In genomic region chrX:12003539-12003938, GRCm38 (mm10) we compare ENCODE assay signal across 12 mouse cellular contexts.
DNase-seq lines count a peak whose midpoint lies in the region; ATAC-seq and TF ChIP-seq lines count a peak whose summit lies in the region.
"Had no signal": no experiment of that assay in that cellular context is flagged by ENCODE, and none has a peak within 500 bp of the region (broad histone marks: within the 10 kb centered on the region; RNA-seq: fewer than 3 reads in every experiment).

No protein-coding gene starts in this region.

- TF ChIP-seq CTCF in lung, embryonic 14.5 days (IDR thresholded peaks at IDR 0.05; ENCODE audit: low read depth): no peak

- peak; percentile 48 for DNase-seq in lung, embryonic 14.5 days
- no peak for DNase-seq in lung, postnatal 25 days (ENCODE audit: low spot score)
- DNase-seq in c-Kit-positive CD71-positive TER-119-positive erythroid progenitor cells, embryonic 14.5 days (ENCODE audit: low spot score): peak; percentile 71
- DNase-seq in kidney, postnatal 10 days: no peak
- no peak for DNase-seq in kidney, postnatal 14 days
- DNase-seq: cerebellum, adult 9-10 months; gastrocnemius, postnatal 14 days; layer of hippocampus, adult 9-11 months had no signal

- no peaks in the 10 kb centered on the region for H3K36me3 ChIP-seq in lung, embryonic 14.5 days (ENCODE audit: insufficient read depth)
- peaks cover 5% of the 10 kb centered on the region for H3K36me3 ChIP-seq in erythroblast, embryonic 14.5 days (ENCODE audit: control insufficient read depth)
- no peaks in the 10 kb centered on the region for H3K36me3 ChIP-seq in liver, embryonic 16.5 days (ENCODE audit: control insufficient read depth, insufficient read depth)

- H3K4me1 ChIP-seq in lung, embryonic 14.5 days (ENCODE audit: insufficient read depth): peaks cover 14% of the 10 kb centered on the region
- H3K4me1 ChIP-seq in erythroblast, embryonic 14.5 days (ENCODE audit: control insufficient read depth): peaks cover 94% of the 10 kb centered on the region
- H3K4me1 ChIP-seq in liver, embryonic 16.5 days (ENCODE audit: control insufficient read depth, low read depth, low read length): peaks cover 53% of the 10 kb centered on the region

- no peak for ATAC-seq in lung, embryonic 14.5 days (ENCODE audit: insufficient read depth)
- ATAC-seq in liver, embryonic 16.5 days (ENCODE audit: low read depth): peak; percentile 39
- ATAC-seq: lung, postnatal 0 days had no signal

- peak overlapping the region; percentile 37 for H3K4me2 ChIP-seq in lung, embryonic 14.5 days
- peak overlapping the region; percentile 65 for H3K4me2 ChIP-seq in liver, embryonic 16.5 days (ENCODE audit: low read depth, low read length)

- peak overlapping the region; percentile 93 for H3K27ac ChIP-seq in lung, embryonic 14.5 days (ENCODE audit: low read depth)
- peak overlapping the region; percentile 94 for H3K27ac ChIP-seq in liver, embryonic 16.5 days (ENCODE audit: low read length)

- H3K9ac ChIP-seq in lung, embryonic 14.5 days: no peak overlapping the region
- peak overlapping the region; percentile 65 for H3K9ac ChIP-seq in liver, embryonic 16.5 days (ENCODE audit: low read depth, low read length)

- WGBS in lung, embryonic 14.5 days: 0% methylated on average over 1 of the region's 1 CpGs
- WGBS in liver, embryonic 16.5 days (ENCODE audit: insufficient replicate concordance): 6% methylated on average over 1 of the region's 1 CpGs

- H3K4me3 ChIP-seq in lung, embryonic 14.5 days (ENCODE audit: low read depth, low read length): no peak overlapping the region
- peak overlapping the region; percentile 67 for H3K4me3 ChIP-seq in erythroblast, embryonic 14.5 days (replicated peaks)
- peak overlapping the region; percentile 53 for H3K4me3 ChIP-seq in liver, embryonic 16.5 days (ENCODE audit: low read depth, low read length)
- H3K4me3 ChIP-seq: myocyte had no signal

- peaks cover 25% of the 10 kb centered on the region; the same call in 1 of the 2 replicates for H3K27me3 ChIP-seq in lung, embryonic 14.5 days (ENCODE audit: insufficient read depth, low read length)
- peaks cover 54% of the 10 kb centered on the region for H3K27me3 ChIP-seq in erythroblast, embryonic 14.5 days (ENCODE audit: control insufficient read depth)
- H3K27me3 ChIP-seq in liver, embryonic 16.5 days (ENCODE audit: control insufficient read depth, insufficient read depth, low read depth, low read length): peaks cover 35% of the 10 kb centered on the region

- no peaks in the 10 kb centered on the region for H3K9me3 ChIP-seq in lung, embryonic 14.5 days (ENCODE audit: low read depth, low read length)
- H3K9me3 ChIP-seq in erythroblast, embryonic 14.5 days (ENCODE audit: control insufficient read depth, low read length): no peaks in the 10 kb centered on the region
- H3K9me3 ChIP-seq in liver, embryonic 16.5 days (replicated peaks; ENCODE audit: control insufficient read depth, low read length): no peaks in the 10 kb centered on the region

Comparison
In these comparisons a context has a peak if more than half of its experiments do, and no peak if none do; other contexts are left out.
1. DNase-seq: peak in lung, embryonic 14.5 days (single experiment) and c-Kit-positive CD71-positive TER-119-positive erythroid progenitor cells, embryonic 14.5 days (single experiment); none in lung, postnatal 25 days (single experiment), kidney, postnatal 10 days (single experiment) and kidney, postnatal 14 days (single experiment).